Mouse (Mus musculus) frontal cortex, postnatal 25 days (tissue): Measurements from ENCODE around the gene St8sia1.

Experiments used
- DNase-seq, 2 experiments: peaks; one replicate each; pipeline ENCODE4 v3.0.0; 2022; ENCODE audit warnings: low spot score in 2 of 2

St8sia1 gene

DNA sequence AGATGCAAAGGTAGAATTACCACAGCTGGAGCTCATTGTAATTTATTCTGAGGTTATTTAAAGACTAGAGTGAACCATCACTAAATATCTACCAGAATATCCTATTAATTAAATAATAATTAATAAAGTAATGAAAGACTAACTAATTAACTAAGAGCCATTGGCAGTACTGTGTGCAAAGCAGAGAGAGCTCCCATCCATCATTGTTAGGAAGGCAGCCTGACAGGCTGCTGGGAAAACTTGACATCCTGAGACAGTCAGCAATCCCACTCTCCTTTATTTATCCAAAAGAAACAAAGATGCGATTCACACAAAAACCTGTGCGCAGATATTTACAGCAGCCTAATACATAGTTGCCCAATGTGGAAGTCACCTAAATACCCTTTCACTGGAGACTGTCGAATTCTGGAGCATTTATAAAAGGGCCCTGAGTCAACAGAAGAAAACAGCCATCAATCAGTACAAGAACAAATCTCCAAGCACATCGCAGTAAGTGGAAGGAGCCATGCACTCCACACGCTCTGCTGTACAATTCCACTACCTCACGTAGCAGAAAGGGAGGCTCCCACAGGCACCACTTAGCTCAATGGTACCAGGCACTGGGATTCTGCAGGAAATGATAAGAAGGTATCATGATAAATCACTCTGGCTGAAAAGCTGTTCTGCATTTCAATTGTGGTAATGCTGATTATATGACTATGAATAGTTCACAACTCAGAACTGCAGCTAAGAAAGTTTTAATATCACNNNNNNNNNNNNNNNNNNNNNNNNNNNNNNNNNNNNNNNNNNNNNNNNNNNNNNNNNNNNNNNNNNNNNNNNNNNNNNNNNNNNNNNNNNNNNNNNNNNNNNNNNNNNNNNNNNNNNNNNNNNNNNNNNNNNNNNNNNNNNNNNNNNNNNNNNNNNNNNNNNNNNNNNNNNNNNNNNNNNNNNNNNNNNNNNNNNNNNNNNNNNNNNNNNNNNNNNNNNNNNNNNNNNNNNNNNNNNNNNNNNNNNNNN, 15.7 kb upstream of the St8sia1 start:
- DNase-seq = no peak

DNA sequence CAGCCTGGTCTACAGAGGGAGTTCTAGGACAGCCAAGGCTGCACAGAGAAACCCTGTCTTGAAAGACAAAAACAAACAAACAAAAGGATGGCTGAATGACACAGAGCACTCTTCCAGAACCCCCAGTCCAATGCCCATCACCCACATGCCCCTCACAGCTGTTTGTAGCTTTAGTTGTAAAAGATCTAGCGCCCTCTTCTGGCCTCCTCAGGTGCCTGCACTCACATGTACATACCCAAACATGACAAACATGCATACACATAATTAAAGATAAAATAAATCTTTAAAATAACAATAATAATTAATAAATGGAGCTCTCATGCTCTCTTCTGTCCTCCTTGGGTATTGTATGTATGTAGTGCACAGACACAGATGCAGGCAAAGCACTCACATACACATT, 13.0 kb upstream of the St8sia1 start:
- no peak for DNase-seq

DNA sequence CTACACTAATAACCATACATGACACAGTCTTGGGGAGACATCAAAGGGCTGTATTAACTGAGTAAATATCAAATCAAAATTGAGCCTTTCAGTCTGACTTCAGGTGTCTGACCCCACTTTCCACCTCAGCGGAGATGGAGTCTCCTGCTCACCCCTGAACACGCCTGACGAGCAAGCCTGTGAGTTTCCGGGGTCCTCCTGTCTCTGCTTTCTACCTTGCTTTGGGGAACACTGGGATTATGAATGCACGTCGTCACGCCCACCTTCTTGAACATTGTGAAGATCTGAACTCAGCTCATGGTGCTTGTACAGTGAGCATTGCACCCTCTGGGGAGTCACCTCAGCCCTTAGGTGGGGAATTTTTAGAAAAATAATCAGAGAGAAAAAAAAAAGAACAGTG, 9.0 kb upstream of the St8sia1 start:
- DNase-seq = no peak

DNA sequence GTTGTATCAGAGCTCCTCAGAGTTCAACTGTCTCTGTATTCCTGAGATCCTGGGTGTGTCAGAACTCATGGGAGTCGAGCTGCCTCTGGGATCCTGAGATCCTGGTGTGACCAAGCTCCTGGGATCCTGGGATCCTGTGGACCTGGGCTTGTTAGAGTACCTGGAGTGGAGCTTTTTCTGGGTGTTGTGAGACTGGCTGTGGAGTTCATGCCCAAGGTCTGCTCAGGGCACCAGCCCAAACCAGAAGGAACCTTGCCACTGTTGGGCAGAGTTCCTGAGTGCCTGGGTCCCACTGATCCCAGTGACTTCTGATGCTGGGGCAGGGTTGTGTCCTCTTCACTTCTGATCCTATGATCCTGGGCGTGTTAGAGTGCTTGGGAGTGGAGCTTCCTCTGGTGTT, 8.0 kb upstream of the St8sia1 start:
- no peak for DNase-seq

DNA sequence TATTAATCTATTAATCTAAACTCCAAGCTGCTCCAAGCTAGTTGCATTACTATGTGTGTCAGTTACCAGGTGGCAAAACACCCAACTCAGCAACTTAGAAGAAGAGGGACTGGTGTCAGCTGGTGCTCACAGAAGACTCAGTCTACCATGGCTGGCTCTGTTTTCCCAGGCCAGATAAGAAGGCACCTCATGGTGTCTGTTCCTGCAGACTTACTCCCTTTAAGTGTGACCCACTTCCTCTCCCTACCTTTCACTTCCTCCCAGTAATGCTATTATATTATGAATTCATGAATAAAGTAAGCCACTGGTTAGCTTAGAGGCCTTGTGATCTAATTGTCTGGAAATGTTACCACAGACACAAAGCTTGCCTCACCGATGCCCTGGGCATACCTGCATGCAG, 3.2 kb upstream of the St8sia1 start:
- no peak for DNase-seq

DNA sequence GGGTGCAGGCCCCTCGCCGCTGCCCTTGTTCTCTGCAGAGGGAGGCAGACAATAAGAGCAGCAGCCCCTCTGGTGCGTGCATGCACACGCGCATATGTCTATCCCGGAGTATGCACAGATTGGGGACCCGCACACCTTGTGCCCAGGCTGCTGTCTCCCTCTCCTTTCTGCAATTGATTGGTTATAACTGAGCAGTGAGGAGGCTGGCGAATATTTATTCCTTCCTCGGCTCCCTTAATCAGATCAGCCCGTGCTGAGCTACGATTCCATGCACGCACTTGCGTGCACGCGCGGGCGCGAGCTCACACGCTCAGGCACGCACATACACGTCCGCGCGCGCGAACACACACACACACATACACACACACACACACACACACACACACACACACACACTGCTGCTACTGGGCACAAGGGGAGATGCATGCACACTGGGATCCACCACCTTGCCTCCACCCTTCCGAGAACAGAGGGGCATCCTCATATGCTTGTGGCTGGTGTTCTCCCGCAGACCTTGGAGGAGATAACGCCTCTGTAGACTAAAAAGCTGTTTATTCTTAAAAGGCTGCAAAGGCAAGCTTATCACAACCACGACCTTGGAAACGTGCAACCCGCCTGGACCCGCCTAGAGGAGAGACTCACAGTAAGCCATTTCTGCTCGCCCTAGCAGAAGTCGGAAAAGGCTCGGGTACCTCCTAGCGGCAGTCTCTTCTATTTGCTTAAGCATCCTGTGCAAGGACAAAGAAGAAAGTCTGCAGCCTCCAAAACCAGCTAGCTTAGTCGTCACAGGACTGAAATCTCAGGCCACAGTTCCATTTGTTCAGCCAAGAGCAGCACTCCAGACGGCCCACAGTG, 506 bp upstream of the St8sia1 start:
- DNase-seq = peak; percentile 61 to 75

DNA sequence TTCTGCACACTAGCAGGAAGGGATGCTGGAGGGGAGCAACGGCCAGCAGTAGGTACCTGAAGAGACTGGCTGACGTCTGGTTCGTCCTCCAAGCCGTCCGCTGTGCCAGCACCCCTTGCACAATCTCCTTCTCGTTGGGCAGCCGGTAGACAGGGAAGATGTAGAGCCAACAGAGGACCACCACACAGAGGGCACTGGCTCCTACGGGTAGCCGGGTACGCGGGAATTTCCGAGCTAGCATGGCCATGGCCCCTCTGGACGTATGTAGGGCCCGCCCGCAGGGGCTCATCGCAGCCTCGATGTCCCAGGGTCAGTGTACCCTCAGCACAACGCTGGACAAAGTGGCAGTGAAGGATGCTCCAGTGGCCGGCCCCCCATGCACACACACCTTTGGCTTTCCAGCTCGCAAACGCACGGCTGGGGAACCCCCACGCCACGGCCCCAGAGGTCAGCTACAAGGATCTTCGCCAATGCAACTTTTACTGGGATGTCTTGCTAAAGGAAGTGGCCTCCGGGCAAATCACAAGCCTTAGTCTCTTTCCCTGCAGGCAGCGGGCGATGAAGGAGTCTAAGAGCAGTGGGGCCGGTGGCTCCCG, 674 bp downstream of the St8sia1 start:
- no peak for DNase-seq

DNA sequence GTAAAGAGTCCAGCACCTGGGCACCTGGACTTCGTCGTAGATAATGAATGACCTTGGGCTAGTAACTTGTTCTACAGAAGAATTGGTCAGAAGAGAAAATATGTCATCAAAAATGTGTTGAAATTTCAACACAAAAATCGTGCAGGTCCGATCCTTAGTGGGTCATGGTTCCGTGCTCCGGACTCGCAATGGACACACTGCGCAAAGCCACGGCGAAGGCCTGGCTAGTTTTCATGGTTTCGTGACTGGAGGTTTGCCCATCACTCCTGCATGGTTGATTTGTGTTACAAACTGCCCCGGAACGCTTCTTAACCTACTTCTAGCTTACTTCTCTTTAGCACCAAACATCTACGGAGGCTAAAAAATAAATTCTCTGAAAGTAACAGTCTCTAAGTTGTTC, 1.4 kb downstream of the St8sia1 start:
- DNase-seq = no peak

DNA sequence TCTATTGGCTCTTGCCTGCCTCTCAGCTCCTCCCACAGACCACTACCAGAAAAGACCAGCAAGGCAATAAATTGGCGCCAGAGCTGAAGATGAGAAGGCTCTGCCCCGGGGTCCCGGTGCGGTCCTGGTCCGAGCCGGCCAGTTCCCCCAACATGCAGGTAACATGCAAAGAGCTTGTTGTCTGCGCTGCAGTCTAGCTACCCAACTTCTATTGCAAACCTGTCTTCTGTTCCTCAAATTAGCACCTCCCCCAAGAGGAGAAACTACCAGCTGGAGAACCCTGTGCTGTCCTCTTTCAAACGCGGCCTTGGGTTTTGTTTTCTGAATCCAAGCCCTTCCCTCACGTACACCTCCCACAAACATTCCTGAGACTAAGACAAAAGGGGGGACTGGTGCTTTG, 1.8 kb downstream of the St8sia1 start:
- DNase-seq = no peak

DNA sequence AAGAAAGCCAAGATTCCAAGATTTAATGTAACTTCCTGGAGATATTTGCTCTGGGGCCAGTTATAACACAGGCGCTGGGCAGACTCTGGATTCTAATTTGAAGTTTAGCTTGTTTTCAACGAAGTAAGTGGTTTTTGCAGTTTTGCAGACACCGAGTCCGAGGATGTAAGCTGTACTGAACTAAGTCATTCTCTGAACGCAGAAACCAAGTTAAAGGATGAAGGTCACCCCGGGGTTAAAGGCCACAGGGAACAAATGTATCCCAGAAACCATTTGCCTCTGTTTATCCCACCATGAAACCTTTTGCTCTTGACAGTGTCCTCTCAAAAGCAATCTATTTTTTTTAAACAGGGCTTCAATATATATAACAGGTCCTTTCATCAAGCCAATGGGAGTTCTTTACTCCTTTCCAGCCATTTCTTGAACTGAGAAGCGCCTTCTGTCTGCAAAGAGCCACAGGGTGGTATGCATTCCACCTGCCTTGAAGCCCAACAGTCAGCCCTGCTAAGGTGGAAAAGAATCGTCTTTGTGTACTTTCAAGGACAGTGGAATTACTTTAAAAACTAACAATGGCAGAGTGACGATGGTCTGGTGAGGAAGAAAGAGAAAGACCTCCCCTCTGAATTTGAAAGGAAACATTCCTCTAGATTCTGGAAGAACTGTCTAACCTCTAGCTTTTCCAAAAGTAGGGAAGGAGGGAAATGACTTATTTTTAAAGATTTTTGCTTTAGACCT, 2.4 kb downstream of the St8sia1 start:
- DNase-seq = no peak

DNA sequence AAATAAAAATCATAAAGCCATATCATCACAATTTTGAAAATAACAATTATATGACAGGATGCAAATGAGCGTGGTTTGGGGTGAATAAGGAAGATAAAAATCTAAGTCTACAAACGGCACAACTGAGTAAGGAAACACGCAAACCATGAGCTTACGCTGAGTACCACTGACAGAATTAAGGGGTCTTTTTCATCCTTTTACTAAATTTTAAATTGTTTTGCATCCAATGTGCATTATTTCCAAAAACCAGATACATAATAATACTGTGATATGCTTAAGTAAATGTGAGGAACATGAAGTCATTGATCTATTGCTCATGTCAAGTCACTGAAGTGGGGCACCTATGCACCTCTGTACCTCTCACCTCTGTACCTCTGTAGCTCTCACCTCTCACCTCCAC, 7.7 kb downstream of the St8sia1 start:
- no peak for DNase-seq

DNA sequence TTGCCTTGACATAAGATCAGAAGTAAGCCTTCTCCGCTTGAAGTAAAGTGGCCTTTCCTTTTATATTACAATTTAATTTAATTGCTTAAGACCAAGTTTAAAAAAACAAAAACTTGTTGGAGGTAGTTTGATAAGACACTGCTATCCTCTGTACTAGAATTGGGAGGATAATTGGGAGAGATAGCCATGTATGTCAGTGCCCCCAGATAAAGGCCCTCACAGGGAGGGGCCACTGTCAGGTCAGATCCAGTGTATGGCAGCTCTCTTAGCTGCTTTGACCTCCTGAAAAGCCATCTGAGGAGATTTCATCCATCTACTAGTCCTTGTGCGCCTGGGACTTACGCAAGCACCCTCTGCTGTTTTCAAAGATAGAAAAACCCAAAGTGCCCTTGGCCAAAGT, 9.0 kb downstream of the St8sia1 start:
- no peak for DNase-seq

DNA sequence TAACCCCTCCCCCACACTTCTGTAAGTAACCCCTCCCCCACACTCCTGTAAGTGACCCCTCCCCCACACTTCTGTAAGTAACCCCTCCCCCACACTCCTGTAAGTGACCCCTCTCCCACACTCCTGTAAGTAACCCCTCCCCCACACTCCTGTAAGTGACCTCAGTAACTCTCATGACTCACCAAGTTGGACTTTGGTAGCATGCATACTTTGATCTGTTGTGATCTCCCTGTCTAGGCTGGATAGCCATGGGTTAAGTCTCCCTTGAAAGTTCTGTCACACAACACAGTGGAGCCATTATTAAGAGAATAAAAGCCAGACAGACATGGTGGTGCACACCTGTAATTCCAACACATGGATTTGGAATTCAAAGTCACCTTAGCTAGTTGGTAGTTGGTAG, 11.1 kb downstream of the St8sia1 start:
- no peak for DNase-seq

DNA sequence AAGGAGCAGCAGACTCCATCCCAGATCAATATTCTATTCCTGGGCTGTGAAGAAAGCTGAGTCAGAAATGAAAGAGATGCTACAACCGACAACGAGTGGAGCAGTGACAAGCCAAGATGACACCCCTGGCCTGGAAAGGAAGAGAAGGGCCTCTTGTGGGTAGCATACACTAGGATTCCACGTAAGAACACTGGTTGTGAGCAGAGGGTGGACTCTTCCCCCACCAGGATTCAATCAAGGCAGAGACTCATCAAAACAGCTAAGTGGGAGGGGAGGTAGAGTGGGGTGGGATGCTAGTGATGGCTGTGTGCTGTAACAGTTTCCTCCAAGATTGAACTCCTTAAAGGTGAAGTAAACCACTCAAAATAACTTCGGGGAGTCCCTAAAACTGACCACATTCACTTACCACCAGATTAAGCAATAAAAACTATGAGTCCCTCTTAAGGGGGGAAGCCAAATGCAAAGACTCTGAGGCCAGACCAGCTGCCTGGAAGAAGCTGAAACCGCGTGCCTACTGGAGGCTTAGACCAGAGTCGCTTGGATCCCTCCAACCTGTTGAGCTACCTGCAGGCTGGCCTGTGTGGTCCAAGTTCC, 11.8 kb downstream of the St8sia1 start:
- DNase-seq = no peak

DNA sequence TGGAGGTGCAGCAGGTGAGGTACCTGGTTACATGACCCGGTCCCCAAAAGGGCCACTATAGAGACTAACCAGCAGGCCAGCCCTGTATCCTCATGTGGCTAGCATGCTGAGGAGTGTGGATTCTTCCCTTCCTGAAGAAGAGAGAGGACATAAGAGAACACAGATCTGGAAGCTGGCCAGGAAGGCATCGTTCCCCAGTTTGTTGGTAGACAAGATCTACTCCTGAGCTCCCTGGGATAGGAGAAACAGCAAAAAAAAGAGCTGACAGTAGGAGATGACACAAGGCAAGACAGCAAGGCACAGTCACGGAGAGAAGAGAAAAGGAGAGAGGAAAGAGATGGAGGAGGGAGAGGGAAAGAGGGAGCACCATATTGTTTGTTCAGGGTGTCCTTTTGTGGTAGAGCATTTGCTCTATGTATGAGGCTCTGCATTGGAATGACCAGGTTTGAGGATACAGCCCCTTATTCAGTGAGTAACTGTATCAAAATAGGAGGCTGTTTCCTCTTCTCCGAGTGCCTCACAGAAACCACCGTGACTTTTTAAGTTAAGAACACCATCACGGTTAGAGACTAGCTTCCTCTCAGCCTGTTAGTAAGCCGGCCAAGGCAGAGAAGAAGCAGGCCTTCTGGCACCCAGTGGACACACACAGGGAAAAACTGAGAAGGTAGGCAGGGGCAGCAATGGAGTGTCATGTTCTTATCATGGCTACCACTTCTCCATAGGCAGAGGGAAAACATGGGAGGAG, 12.5 kb downstream of the St8sia1 start:
- DNase-seq = no peak

DNA sequence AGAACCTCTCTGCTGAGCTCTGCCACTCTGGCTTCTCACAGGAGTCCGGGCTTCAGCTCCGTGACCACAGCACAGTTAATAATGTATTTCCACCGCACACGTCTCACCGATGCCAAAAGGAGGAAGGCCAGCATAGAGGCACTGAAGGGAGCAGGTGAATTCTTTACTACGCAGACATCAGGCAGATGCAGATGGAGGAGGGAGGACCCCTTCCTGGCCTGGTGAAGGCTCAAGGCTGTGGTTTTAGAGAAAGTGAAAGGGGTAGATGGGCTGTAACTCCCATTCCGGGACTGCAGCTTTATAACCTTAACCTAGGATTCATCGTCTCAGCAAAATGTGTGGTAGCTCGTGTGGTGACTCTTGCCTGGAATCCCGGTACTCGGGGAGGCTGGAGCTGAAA, 13.9 kb downstream of the St8sia1 start:
- DNase-seq = no peak

DNA sequence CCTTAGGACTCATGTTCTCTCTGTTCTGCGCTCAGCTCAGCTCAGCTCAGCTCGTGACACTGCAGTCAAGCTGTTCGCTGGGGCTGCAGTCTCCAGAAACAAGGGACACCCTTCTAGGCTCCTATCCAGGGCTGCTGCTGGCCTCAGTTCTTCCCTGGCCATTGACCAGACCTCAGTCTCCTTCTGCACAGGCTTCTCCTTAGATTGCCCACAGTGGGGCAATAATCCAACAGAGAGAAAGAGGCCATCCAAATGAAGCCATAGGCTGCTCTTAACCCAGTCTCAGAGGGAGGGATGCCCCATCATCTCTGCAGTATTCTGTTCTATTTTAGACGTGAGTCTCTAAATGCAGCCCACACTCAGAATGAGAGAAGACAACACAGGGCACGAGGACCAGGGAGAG, 15.3 kb downstream of the St8sia1 start:
- peak in 1 of 2 experiments; percentile 28 for DNase-seq

DNA sequence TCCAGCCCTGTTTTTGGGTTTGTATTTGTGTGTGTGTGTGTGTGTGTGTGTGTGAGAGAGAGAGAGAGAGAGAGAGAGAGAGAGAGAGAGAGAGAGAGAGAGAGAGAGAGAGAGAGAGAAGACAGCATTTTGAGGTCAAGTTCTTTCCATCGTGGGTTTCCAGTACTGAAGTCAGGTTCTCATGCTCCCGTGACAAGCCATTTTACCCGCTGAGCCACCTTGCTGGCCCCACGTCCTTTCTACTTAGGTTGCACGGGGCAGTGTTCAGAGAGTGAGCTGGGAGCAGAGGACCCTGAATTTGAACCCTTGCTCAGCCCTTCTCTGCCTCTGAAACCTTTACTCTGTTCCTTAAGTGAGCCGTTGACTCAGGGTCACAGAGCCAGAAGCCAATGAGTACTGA, 17.2 kb downstream of the St8sia1 start:
- no peak for DNase-seq

DNA sequence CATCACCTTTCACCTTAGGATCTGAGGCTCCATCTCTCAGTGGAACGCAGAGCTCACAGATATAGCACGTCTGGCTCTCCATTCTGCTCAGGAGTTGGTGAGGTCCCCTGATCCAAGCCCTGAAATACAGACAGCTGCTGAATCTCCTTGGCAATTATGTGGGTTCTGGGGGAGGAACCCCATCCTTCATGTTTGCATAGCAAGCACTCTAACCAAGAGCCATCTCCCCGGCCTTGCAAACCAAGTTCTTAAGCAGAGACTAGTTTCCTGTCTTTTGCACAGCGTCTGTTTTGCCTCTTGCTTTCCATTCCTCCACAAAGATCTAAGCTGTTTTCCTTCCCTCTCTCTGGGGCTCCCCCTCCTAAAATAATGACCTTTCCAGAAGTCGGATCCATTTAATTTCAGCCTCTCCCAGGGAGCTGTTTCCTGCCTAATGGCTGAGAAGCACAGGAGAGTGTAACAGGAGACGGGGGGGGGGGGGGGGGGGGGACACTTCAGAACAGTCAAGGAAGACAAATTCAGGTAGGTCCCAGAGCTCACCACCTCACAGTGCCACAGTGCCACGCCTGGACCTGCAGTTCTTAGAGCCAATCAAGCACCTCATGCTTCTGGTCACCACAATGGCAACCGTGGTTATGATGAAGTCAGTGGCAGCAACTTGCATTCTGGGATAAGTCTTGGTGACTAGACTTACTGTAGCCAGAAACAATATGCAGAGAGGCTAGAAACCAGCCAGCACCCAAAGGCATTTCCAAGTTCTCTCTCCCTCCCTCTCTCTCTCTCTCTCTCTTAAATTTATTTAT, 18.0 kb downstream of the St8sia1 start:
- no peak for DNase-seq

DNA sequence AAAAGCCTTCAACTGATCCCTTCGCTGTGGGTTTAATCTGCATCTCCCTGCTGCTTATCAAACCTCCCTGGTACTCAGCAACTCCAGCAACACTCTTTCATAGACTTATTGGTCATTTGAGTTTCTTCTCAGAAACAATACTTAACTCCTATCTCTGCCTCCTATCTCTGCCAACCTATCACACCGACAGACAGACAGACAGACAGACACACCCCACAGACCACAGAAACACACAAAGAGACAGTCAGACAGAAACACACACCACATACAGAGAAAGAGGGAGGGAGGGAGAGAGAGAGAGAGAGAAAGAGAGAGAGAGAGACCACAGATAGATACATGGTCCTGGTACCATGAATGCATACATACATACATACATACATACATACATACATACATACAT, 18.8 kb downstream of the St8sia1 start:
- no peak for DNase-seq
